Mouse (Mus musculus) kidney, embryonic 16.5 days (tissue): ENCODE data around the gene Sytl3. TPM values are rescaled to one million over a fixed set of nuclear protein-coding genes. Genes with fewer than 3 reads are reported as not detected.

ENCODE experiments used
- ATAC-seq: fragments of 200-750 bp; cut with Nextera tagmentation; 2 replicates; pipeline ENCODE4 v1.8.0; 2017; ENCODE audit warnings: moderate TSS enrichment; ENCODE audit not compliant: low FRiP score, low TSS enrichment
- H3K27ac ChIP-seq: fragments of 300-500 bp; sonication (generic); 2 replicates; pipeline ENCODE4 v1.5.1; 2014; ENCODE audit warnings: low read length
- H3K27me3 ChIP-seq: fragments of 300-500 bp; sonication (generic); 2 replicates; pipeline ENCODE4 v1.6.1; 2014; ENCODE audit warnings: low read length, control low read depth, mixed read lengths; ENCODE audit not compliant: insufficient read depth
- H3K36me3 ChIP-seq: fragments of 300-500 bp; sonication (generic); 2 replicates; pipeline ENCODE4 v1.6.1; 2014; ENCODE audit warnings: low read length, control low read depth, mixed read lengths; ENCODE audit not compliant: insufficient read depth
- H3K4me1 ChIP-seq: fragments of 300-500 bp; sonication (generic); 2 replicates; pipeline ENCODE4 v1.6.1; 2014; ENCODE audit warnings: low read length, control low read depth, mixed read lengths; ENCODE audit not compliant: insufficient read depth
- H3K4me2 ChIP-seq: fragments of 300-500 bp; sonication (generic); replicated peaks from 2 replicates; pipeline ENCODE4 v1.6.1; 2014; ENCODE audit warnings: low read depth, low read length
- H3K4me3 ChIP-seq: fragments of 300-500 bp; sonication (generic); 2 replicates; pipeline ENCODE4 v1.5.1; 2014; ENCODE audit warnings: mild to moderate bottlenecking, low read length
- H3K9ac ChIP-seq: fragments of 300-500 bp; sonication (generic); replicated peaks from 2 replicates; pipeline ENCODE4 v1.6.1; 2014; ENCODE audit warnings: low read length
- H3K9me3 ChIP-seq: fragments of 300-500 bp; sonication (generic); 2 replicates; pipeline ENCODE4 v1.6.1; 2016; ENCODE audit warnings: low read length, control low read depth
- WGBS: fragments of 180-500 bp; shearing (Covaris S2); extraction: QIAGEN DNeasy Blood & Tissue Kit; methylation state at CpG from one replicate; pipeline ENCODE4 v1.1.7; 2014; 5-methylcytosine and 5-hydroxymethylcytosine counted together
- polyA plus RNA-seq: library from polyadenylated mRNA; unstranded; fragments of >200 nt; fragmentation: Nextera tagmentation; extraction: Ambion mirVana; gene quantifications from 2 replicates; pipeline ENCODE4 v1.2.1, GENCODE M21; 2015

Gene Sytl3
- polyA plus RNA-seq, 1 experiment from 2014 or later: 1.2 TPM

- Histone ChIP-seq H3K4me2 (no peak overlapping the region), H3K9ac (no peak overlapping the region), H3K4me3 (no peak overlapping the region), H3K27ac (no peak overlapping the region), H3K9me3 (no peaks in the 10 kb centered on the region), H3K36me3 (peaks cover 8% of the 10 kb centered on the region), H3K27me3 (no peaks in the 10 kb centered on the region), H3K4me1 (peaks cover 36% of the 10 kb centered on the region)
- ATAC-seq: no peak
- WGBS: 66% methylated on average over 9 of the region's 9 CpGs
Observed at GRCm38 (mm10) chr17:6759717-6760292, 100.9 kb downstream of the Sytl3 start.

GRCm38 (mm10) chr17:6763513-6764226, 104.8 kb downstream of the Sytl3 start:
- ATAC-seq: no peak
- no peak overlapping the region for H3K4me2 ChIP-seq
- H3K4me1 ChIP-seq: peaks cover 51% of the 10 kb centered on the region
- WGBS: 52% methylated on average over 7 of the region's 7 CpGs
- H3K36me3 ChIP-seq: no peaks in the 10 kb centered on the region; the same call in 1 of the 2 replicates
- H3K9me3 ChIP-seq: no peaks in the 10 kb centered on the region
- no peak overlapping the region for H3K4me3 ChIP-seq
- no peaks in the 10 kb centered on the region for H3K27me3 ChIP-seq
- no peak overlapping the region for H3K9ac ChIP-seq
- H3K27ac ChIP-seq: no peak overlapping the region

GRCm38 (mm10) chr17:6764227-6764593, 105.3 kb downstream of the Sytl3 start:
- Histone ChIP-seq H3K4me1 (peaks cover 56% of the 10 kb centered on the region), H3K4me3 (no peak overlapping the region), H3K9ac (no peak overlapping the region), H3K36me3 (no peaks in the 10 kb centered on the region), H3K4me2 (no peak overlapping the region), H3K9me3 (no peaks in the 10 kb centered on the region), H3K27ac (no peak overlapping the region), H3K27me3 (no peaks in the 10 kb centered on the region)
- WGBS: 52% methylated on average over 7 of the region's 7 CpGs
- ATAC-seq: no peak

- Histone ChIP-seq H3K9ac (0 out of 2 replicates have a peak overlapping the region, but pooled peaks have one; percentile 11), H3K27ac (peak overlapping the region; percentile 41; the same call in 1 of the 2 replicates), H3K27me3 (no peaks in the 10 kb centered on the region), H3K4me1 (peaks cover 58% of the 10 kb centered on the region), H3K9me3 (no peaks in the 10 kb centered on the region), H3K4me2 (no peak overlapping the region), H3K4me3 (no peak overlapping the region), H3K36me3 (no peaks in the 10 kb centered on the region)
- no peak for ATAC-seq
- WGBS: 65% methylated on average over 4 of the region's 4 CpGs
Observed at GRCm38 (mm10) chr17:6764730-6765129, 105.8 kb downstream of the Sytl3 start.

GRCm38 (mm10) chr17:6765886-6766285, 107.0 kb downstream of the Sytl3 start:
- H3K27ac ChIP-seq: peak overlapping the region; percentile 30
- H3K4me1 ChIP-seq: peaks cover 63% of the 10 kb centered on the region
- H3K4me2 ChIP-seq: no peak overlapping the region
- no peaks in the 10 kb centered on the region for H3K27me3 ChIP-seq
- no peak overlapping the region for H3K4me3 ChIP-seq
- WGBS: 57% methylated on average over 2 of the region's 2 CpGs
- no peaks in the 10 kb centered on the region for H3K9me3 ChIP-seq
- H3K36me3 ChIP-seq: no peaks in the 10 kb centered on the region
- no peak for ATAC-seq
- no peak overlapping the region for H3K9ac ChIP-seq

- no peaks in the 10 kb centered on the region for H3K36me3 ChIP-seq
- no peaks in the 10 kb centered on the region for H3K9me3 ChIP-seq
- peak overlapping the region; percentile 30; the same call in 1 of the 2 replicates for H3K27ac ChIP-seq
- H3K4me3 ChIP-seq: no peak overlapping the region
- H3K9ac ChIP-seq: no peak overlapping the region
- whole genome bisulfite sequencing: 63% methylated on average over 4 of the region's 4 CpGs
- no peak for ATAC-seq
- no peaks in the 10 kb centered on the region for H3K27me3 ChIP-seq
- H3K4me2 ChIP-seq: no peak overlapping the region
- peaks cover 71% of the 10 kb centered on the region for H3K4me1 ChIP-seq
Observed at GRCm38 (mm10) chr17:6766823-6767222, 107.9 kb downstream of the Sytl3 start.

GRCm38 (mm10) chr17:6767771-6768170, 108.9 kb downstream of the Sytl3 start:
- H3K9ac ChIP-seq: no peak overlapping the region
- peaks cover 81% of the 10 kb centered on the region for H3K4me1 ChIP-seq
- no peaks in the 10 kb centered on the region for H3K36me3 ChIP-seq
- H3K27me3 ChIP-seq: no peaks in the 10 kb centered on the region
- H3K4me3 ChIP-seq: no peak overlapping the region
- 58% methylated on average over 5 of the region's 5 CpGs for WGBS
- ATAC-seq: no peak
- H3K9me3 ChIP-seq: no peaks in the 10 kb centered on the region
- peak overlapping the region; percentile 85 for H3K27ac ChIP-seq
- no peak overlapping the region for H3K4me2 ChIP-seq

- Histone ChIP-seq H3K27ac (peak overlapping the region; percentile 85), H3K9ac (peak overlapping the region; percentile 24; the same call in 1 of the 2 replicates), H3K27me3 (no peaks in the 10 kb centered on the region), H3K4me1 (peaks cover 86% of the 10 kb centered on the region), H3K36me3 (no peaks in the 10 kb centered on the region), H3K4me3 (no peak overlapping the region), H3K9me3 (no peaks in the 10 kb centered on the region), H3K4me2 (no peak overlapping the region)
- WGBS: 74% methylated on average over 5 of the region's 5 CpGs
- ATAC-seq: peak; percentile 71
Observed at GRCm38 (mm10) chr17:6768301-6768788, 109.5 kb downstream of the Sytl3 start.

GRCm38 (mm10) chr17:6769602-6770001, 110.7 kb downstream of the Sytl3 start:
- Histone ChIP-seq H3K9me3 (no peaks in the 10 kb centered on the region), H3K27me3 (no peaks in the 10 kb centered on the region), H3K9ac (peak overlapping the region; percentile 40; the same call in 1 of the 2 replicates), H3K36me3 (no peaks in the 10 kb centered on the region), H3K4me3 (no peak overlapping the region), H3K27ac (peak overlapping the region; percentile 85), H3K4me2 (no peak overlapping the region), H3K4me1 (peaks cover 88% of the 10 kb centered on the region)
- no peak for ATAC-seq
- WGBS: 11% methylated on average over 4 of the region's 4 CpGs
